Mouse (Mus musculus): ENCODE measurements around the gene Psmd3.

GRCm38 (mm10) chr11:98696454-98697216 is 14.3 kb downstream of the Psmd3 start:
- TF ChIP-seq CTCF (IDR thresholded peaks at IDR 0.05; ENCODE audit: low read depth, low read length): no peak
- no peak for TF ChIP-seq POLR2AphosphoS5 (IDR thresholded peaks at IDR 0.05; ENCODE audit: insufficient replicate concordance, low read depth, low read length)
- no peak for TF ChIP-seq GATA1 (IDR thresholded peaks at IDR 0.05; ENCODE audit: borderline replicate concordance, low read length)
- no peak for TF ChIP-seq TAL1 (conservative IDR thresholded peaks at IDR 0.05; ENCODE audit: low read depth, low read length)
